ENCODE assay signal across 21 mouse cellular contexts in the genomic region with DNA sequence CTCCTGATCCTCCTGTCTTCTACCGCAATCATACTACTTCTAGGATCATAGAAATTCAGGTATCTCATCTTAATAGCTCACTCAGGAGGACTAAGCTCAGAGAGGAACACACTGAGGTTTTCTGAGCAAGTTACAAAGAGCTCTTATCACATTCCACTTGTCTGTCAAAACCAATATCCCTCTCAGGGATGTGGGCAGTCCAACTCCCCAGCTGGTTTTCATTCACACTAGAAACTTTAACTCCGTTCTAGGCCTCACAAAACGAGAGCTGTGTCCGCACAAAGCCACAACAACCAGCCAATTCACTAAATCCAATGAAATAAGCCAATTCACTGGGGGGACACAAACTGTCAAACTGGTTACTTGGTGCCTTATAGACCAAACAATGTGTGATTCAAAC. TPM values are rescaled to one million over a fixed set of nuclear protein-coding genes. Genes with fewer than 3 reads are reported as not detected.
DNase-seq lines count a peak whose midpoint lies in the region; ATAC-seq lines count a peak whose summit lies in the region.
"Had no signal": no experiment of that assay in that cellular context is flagged by ENCODE, and none has a peak within 500 bp of the region (broad histone marks: within the 10 kb centered on the region; RNA-seq: fewer than 3 reads in every experiment).

No protein-coding gene starts in this region.

- H3K36me3 ChIP-seq in heart, embryonic 12.5 days = peaks cover 24% of the 10 kb centered on the region
- H3K36me3 ChIP-seq in heart, embryonic 11.5 days (ENCODE audit: control insufficient read depth, insufficient read depth, low read length) = peaks cover 7% of the 10 kb centered on the region; the same call in 1 of the 2 replicates
- H3K36me3 ChIP-seq in hindbrain, embryonic 15.5 days = peaks cover 19% of the 10 kb centered on the region
- peaks cover 56% of the 10 kb centered on the region for H3K36me3 ChIP-seq in hindbrain, embryonic 10.5 days
- peaks cover 8% of the 10 kb centered on the region for H3K36me3 ChIP-seq in embryonic facial prominence, embryonic 11.5 days (replicated peaks; ENCODE audit: control insufficient read depth, insufficient read depth, low read depth, low read length)

- H3K4me1 ChIP-seq in heart, embryonic 12.5 days (replicated peaks) = peaks cover 51% of the 10 kb centered on the region
- peaks cover 33% of the 10 kb centered on the region for H3K4me1 ChIP-seq in heart, embryonic 11.5 days (ENCODE audit: control insufficient read depth, insufficient read depth, low read length)
- peaks cover 32% of the 10 kb centered on the region for H3K4me1 ChIP-seq in hindbrain, embryonic 15.5 days (replicated peaks)
- peaks cover 9% of the 10 kb centered on the region; the same call in 1 of the 2 replicates for H3K4me1 ChIP-seq in hindbrain, embryonic 10.5 days (replicated peaks)
- H3K4me1 ChIP-seq in embryonic facial prominence, embryonic 11.5 days (ENCODE audit: control insufficient read depth, insufficient read depth, low read length) = no peaks in the 10 kb centered on the region; the same call in none of the 2 replicates
- H3K4me1 ChIP-seq: stomach, embryonic 15.5 days had no signal

- no peak for ATAC-seq in heart, embryonic 12.5 days (ENCODE audit: insufficient number of reproducible peaks, low FRiP score)
- no peak for ATAC-seq in heart, embryonic 11.5 days (replicated peaks; ENCODE audit: insufficient number of reproducible peaks, low FRiP score, low TSS enrichment)
- ATAC-seq in hindbrain, embryonic 15.5 days (ENCODE audit: low FRiP score, low read depth) = no peak
- ATAC-seq in embryonic facial prominence, embryonic 11.5 days (replicated peaks; ENCODE audit: insufficient number of reproducible peaks, low FRiP score, low TSS enrichment, low read depth) = no peak
- ATAC-seq: intestine, postnatal 0 days; midbrain, embryonic 13.5 days had no signal

- no peak for DNase-seq in hindbrain, embryonic 10.5 days (ENCODE audit: low spot score)
- peak; percentile 29 for DNase-seq in Muller cell, postnatal 12 days (ENCODE audit: inconsistent ontology term)
- peak; percentile 73 for DNase-seq in embryonic facial prominence, embryonic 11.5 days (ENCODE audit: low spot score)
- no peak for DNase-seq in cerebellum, postnatal 4 days (ENCODE audit: low spot score in 2 of 2)
- DNase-seq in urinary bladder, postnatal 10 days (ENCODE audit: low spot score) = no peak
- DNase-seq: adrenal gland, postnatal 36 days; cerebellum, adult 9-11 months; heart, postnatal 4 days; right cerebral cortex, postnatal 14 days; thymus, adult 2 months had no signal

- H3K9ac ChIP-seq in heart, embryonic 12.5 days = no peak overlapping the region
- H3K9ac ChIP-seq in heart, embryonic 11.5 days (ENCODE audit: low read depth, low read length) = no peak overlapping the region
- H3K9ac ChIP-seq in hindbrain, embryonic 15.5 days = no peak overlapping the region
- H3K9ac ChIP-seq in embryonic facial prominence, embryonic 11.5 days (replicated peaks; ENCODE audit: low read length) = no peak overlapping the region
- H3K9ac ChIP-seq: embryonic facial prominence, embryonic 13.5 days; limb, embryonic 13.5 days; liver, embryonic 14.5 days; midbrain, embryonic 13.5 days; stomach, embryonic 15.5 days had no signal

- H3K4me2 ChIP-seq in heart, embryonic 12.5 days = no peak overlapping the region
- H3K4me2 ChIP-seq in heart, embryonic 11.5 days = no peak overlapping the region; the same call in 1 of the 2 replicates
- H3K4me2 ChIP-seq in hindbrain, embryonic 15.5 days = no peak overlapping the region
- no peak overlapping the region for H3K4me2 ChIP-seq in embryonic facial prominence, embryonic 11.5 days (ENCODE audit: low read depth, low read length)
- H3K4me2 ChIP-seq: embryonic facial prominence, embryonic 13.5 days; limb, embryonic 13.5 days; midbrain, embryonic 13.5 days; stomach, embryonic 15.5 days had no signal

- no peaks in the 10 kb centered on the region for H3K27me3 ChIP-seq in heart, embryonic 12.5 days (replicated peaks)
- no peaks in the 10 kb centered on the region for H3K27me3 ChIP-seq in heart, embryonic 11.5 days (ENCODE audit: control insufficient read depth, insufficient read depth, low read length)
- no peaks in the 10 kb centered on the region for H3K27me3 ChIP-seq in hindbrain, embryonic 15.5 days
- H3K27me3 ChIP-seq in hindbrain, embryonic 10.5 days (ENCODE audit: insufficient read depth, poor library complexity, severe bottlenecking) = no peaks in the 10 kb centered on the region
- no peaks in the 10 kb centered on the region for H3K27me3 ChIP-seq in embryonic facial prominence, embryonic 11.5 days (ENCODE audit: control insufficient read depth, insufficient read depth, low read length)
- H3K27me3 ChIP-seq: embryonic facial prominence, embryonic 13.5 days; limb, embryonic 13.5 days; midbrain, embryonic 13.5 days; stomach, embryonic 15.5 days had no signal

- no peak overlapping the region for H3K4me3 ChIP-seq in heart, embryonic 12.5 days
- no peak overlapping the region for H3K4me3 ChIP-seq in heart, embryonic 11.5 days (ENCODE audit: low read depth, low read length)
- no peak overlapping the region for H3K4me3 ChIP-seq in hindbrain, embryonic 15.5 days
- H3K4me3 ChIP-seq in hindbrain, embryonic 10.5 days = no peak overlapping the region
- no peak overlapping the region for H3K4me3 ChIP-seq in embryonic facial prominence, embryonic 11.5 days (ENCODE audit: low read depth, low read length)
- H3K4me3 ChIP-seq: embryonic facial prominence, embryonic 13.5 days; left cerebral cortex, adult 2 months; limb, embryonic 13.5 days; midbrain, embryonic 13.5 days; stomach, embryonic 15.5 days had no signal

- no peaks in the 10 kb centered on the region for H3K9me3 ChIP-seq in heart, embryonic 12.5 days (replicated peaks)
- no peaks in the 10 kb centered on the region for H3K9me3 ChIP-seq in heart, embryonic 11.5 days (replicated peaks; ENCODE audit: control insufficient read depth, low read length)
- H3K9me3 ChIP-seq in hindbrain, embryonic 15.5 days = no peaks in the 10 kb centered on the region
- no peaks in the 10 kb centered on the region for H3K9me3 ChIP-seq in hindbrain, embryonic 10.5 days
- no peaks in the 10 kb centered on the region for H3K9me3 ChIP-seq in embryonic facial prominence, embryonic 11.5 days (replicated peaks; ENCODE audit: control insufficient read depth, low read length)
- H3K9me3 ChIP-seq: embryonic facial prominence, embryonic 13.5 days; limb, embryonic 13.5 days; midbrain, embryonic 13.5 days; stomach, embryonic 15.5 days had no signal

- 31% methylated on average over 4 of the region's 4 CpGs for WGBS in heart, embryonic 12.5 days
- WGBS in heart, embryonic 11.5 days (ENCODE audit: insufficient replicate concordance) = 35% methylated on average over 4 of the region's 4 CpGs
- 62% methylated on average over 4 of the region's 4 CpGs for WGBS in hindbrain, embryonic 15.5 days
- 68% methylated on average over 4 of the region's 4 CpGs for WGBS in hindbrain, embryonic 10.5 days
- WGBS in embryonic facial prominence, embryonic 11.5 days = 30% methylated on average over 4 of the region's 4 CpGs

- H3K27ac ChIP-seq in heart, embryonic 12.5 days (ENCODE audit: poor library complexity, severe bottlenecking) = 0 out of 2 replicates have a peak overlapping the region, but pooled peaks have one; percentile 8
- H3K27ac ChIP-seq in heart, embryonic 11.5 days (ENCODE audit: low read depth, low read length) = no peak overlapping the region
- peak overlapping the region; percentile 56; the same call in 1 of the 2 replicates for H3K27ac ChIP-seq in hindbrain, embryonic 15.5 days (replicated peaks)
- no peak overlapping the region for H3K27ac ChIP-seq in hindbrain, embryonic 10.5 days
- H3K27ac ChIP-seq in embryonic facial prominence, embryonic 11.5 days (replicated peaks; ENCODE audit: low read depth, low read length) = no peak overlapping the region
- H3K27ac ChIP-seq: embryonic facial prominence, embryonic 13.5 days; kidney, postnatal 0 days; limb, embryonic 13.5 days; liver, embryonic 14.5 days; midbrain, embryonic 13.5 days; stomach, embryonic 15.5 days had no signal

RNA-seq across cellular contexts. Expression of gene Arhgap35, which starts 57.5 kb away (rescaled TPM):
- polyA plus RNA-seq in heart, embryonic 12.5 days (2016; fragmentation: Nextera tagmentation; extraction: Ambion mirVana) = 20.3 and 21.4 TPM in 2 replicates
- polyA plus RNA-seq in heart, embryonic 11.5 days (2014; fragmentation: Nextera tagmentation; extraction: Ambion mirVana) = 15.9 and 17.2 TPM in 2 replicates
- 33.0 and 33.8 TPM in 2 replicates for polyA plus RNA-seq in hindbrain, embryonic 15.5 days (2015; fragmentation: Nextera tagmentation; extraction: Ambion mirVana)
- 28.0 and 29.6 TPM in 2 replicates for polyA plus RNA-seq in hindbrain, embryonic 10.5 days (2016; fragmentation: Nextera tagmentation; extraction: Ambion mirVana)
- polyA plus RNA-seq in embryonic facial prominence, embryonic 11.5 days (2014; fragmentation: Nextera tagmentation; extraction: Ambion mirVana) = 32.6 and 34.3 TPM in 2 replicates

Comparison
In these comparisons a context has a peak if more than half of its experiments do, and no peak if none do; other contexts are left out.
1. H3K27ac ChIP-seq: peak in heart, embryonic 12.5 days (single experiment) and hindbrain, embryonic 15.5 days (single experiment); none in heart, embryonic 11.5 days (single experiment), hindbrain, embryonic 10.5 days (single experiment) and embryonic facial prominence, embryonic 11.5 days (single experiment).
2. DNase-seq: peak in Muller cell, postnatal 12 days (single experiment) and embryonic facial prominence, embryonic 11.5 days (single experiment); none in hindbrain, embryonic 10.5 days (single experiment), cerebellum, postnatal 4 days (0 of 2) and urinary bladder, postnatal 10 days (single experiment).